In genomic region chr9:44733671-44734523, GRCm38 (mm10) we compare ENCODE assay signal across 8 mouse cellular contexts. TPM values are rescaled to one million over a fixed set of nuclear protein-coding genes. Genes with fewer than 3 reads are reported as not detected.
DNase-seq lines count a peak whose midpoint lies in the region; ATAC-seq and TF ChIP-seq lines count a peak whose summit lies in the region.

No protein-coding gene starts in this region.

- no peaks in the 10 kb centered on the region for H3K9me3 ChIP-seq in neural tube, embryonic 14.5 days (ENCODE audit: control insufficient read depth, low read length)

- H3K4me1 ChIP-seq in cortical plate, adult 2 months (ENCODE audit: control insufficient read depth, insufficient read depth, low read length), result no peaks in the 10 kb centered on the region
- H3K4me1 ChIP-seq in lung, adult 2 months (ENCODE audit: control insufficient read depth, insufficient read depth, low read length), result peaks cover 8% of the 10 kb centered on the region
- peaks cover 13% of the 10 kb centered on the region; the same call in 1 of the 2 replicates for H3K4me1 ChIP-seq in neural tube, embryonic 14.5 days (ENCODE audit: control insufficient read depth, insufficient read depth, low read length)

- TF ChIP-seq POLR2A in cortical plate, adult 2 months (IDR thresholded peaks at IDR 0.05; ENCODE audit: extremely low read depth, insufficient read depth, low read length), result no peak
- TF ChIP-seq POLR2A in lung, adult 2 months (IDR thresholded peaks at IDR 0.05; ENCODE audit: borderline replicate concordance, extremely low read depth, low read depth, low read length), result peak; percentile 33; the same call in 1 of the 2 replicates

- H3K36me3 ChIP-seq in neural tube, embryonic 14.5 days (ENCODE audit: control insufficient read depth, insufficient read depth, low read length), result no peaks in the 10 kb centered on the region

- H3K27ac ChIP-seq in cortical plate, adult 2 months (ENCODE audit: insufficient read depth, low read length), result peak overlapping the region; percentile 87
- peak overlapping the region; percentile 48; the same call in 1 of the 2 replicates for H3K27ac ChIP-seq in neural tube, embryonic 14.5 days (ENCODE audit: low read depth, low read length)

- peak overlapping the region; percentile 57 for H3K9ac ChIP-seq in neural tube, embryonic 14.5 days (replicated peaks; ENCODE audit: low read depth, low read length)

- WGBS in lung, adult 2 months, result 2% methylated on average over 79 of the region's 79 CpGs
- under 1% methylated on average over 78 of the region's 79 CpGs for WGBS in neural tube, embryonic 14.5 days

- peak; percentile 66 for DNase-seq in CD4-positive, CD25-positive, alpha-beta regulatory T cell, adult 2 months (ENCODE audit: low read depth, low spot score)
- peak; percentile 81 for DNase-seq in NIH3T3 (ENCODE audit: low read depth)
- DNase-seq in heart, adult 9 months (ENCODE audit: low spot score in 2 of 2), result peak; percentile 88 to 89
- peak; percentile 61 for DNase-seq in kidney, adult 18-20 months
- no peak for DNase-seq in lung, adult 2 months
- DNase-seq in left cerebral cortex, adult 8-10 months (ENCODE audit: low spot score in 2 of 2), result no peak

- no peaks in the 10 kb centered on the region for H3K27me3 ChIP-seq in neural tube, embryonic 14.5 days (ENCODE audit: control insufficient read depth, insufficient read depth, low read length)

- H3K4me3 ChIP-seq in cortical plate, adult 2 months (ENCODE audit: insufficient read depth, low read length), result peak overlapping the region; percentile 39
- H3K4me3 ChIP-seq in lung, adult 2 months (replicated peaks; ENCODE audit: extremely low read depth, low read depth, low read length), result peak overlapping the region; percentile 85
- H3K4me3 ChIP-seq in neural tube, embryonic 14.5 days (ENCODE audit: low read depth, low read length), result peak overlapping the region; percentile 53

- no peak for TF ChIP-seq CTCF in cortical plate, adult 2 months (IDR thresholded peaks at IDR 0.05; ENCODE audit: extremely low read depth, insufficient read depth, low read length)
- TF ChIP-seq CTCF in lung, adult 2 months (IDR thresholded peaks at IDR 0.05; ENCODE audit: insufficient read depth, low read length), result no peak

- peak overlapping the region; percentile 99 for H3K4me2 ChIP-seq in neural tube, embryonic 14.5 days (ENCODE audit: low read depth, low read length)

- peak; percentile 35 for ATAC-seq in neural tube, embryonic 14.5 days (ENCODE audit: low read depth)

RNA-seq across cellular contexts. Expression of gene Phldb1, which starts 1.1 kb away (rescaled TPM):
- polyA plus RNA-seq in cortical plate, adult 2 months (2012; rRNA removed), result 112 and 131 TPM in 2 replicates
- 87.6 and 93.5 TPM in 2 replicates for polyA plus RNA-seq in lung, adult 2 months (2012; rRNA removed)
- polyA plus RNA-seq in neural tube, embryonic 14.5 days (2014; fragmentation: Nextera tagmentation; extraction: Ambion mirVana), result 38.8 and 45.5 TPM in 2 replicates
- 10 to 100 TPM; 82.9 to 91.9 (median 86.3) TPM for total RNA-seq in left cerebral cortex, adult 8-10 months (2022)

RNA-seq across cellular contexts. Expression of gene Arcn1, which starts 33.7 kb away (rescaled TPM):
- polyA plus RNA-seq in cortical plate, adult 2 months (2012; rRNA removed), result 47.2 and 48.6 TPM in 2 replicates
- 26.6 and 40.8 TPM in 2 replicates for polyA plus RNA-seq in lung, adult 2 months (2012; rRNA removed)
- polyA plus RNA-seq in neural tube, embryonic 14.5 days (2014; fragmentation: Nextera tagmentation; extraction: Ambion mirVana), result 153 and 177 TPM in 2 replicates
- 100 to 1,000 TPM in 1 of 4 experiments, 10 to 100 TPM in 3; 96.2 to 117 (median 98.0) TPM for total RNA-seq in left cerebral cortex, adult 8-10 months (2022)

RNA-seq across cellular contexts. Expression of gene Ift46, which starts 33.8 kb away (rescaled TPM):
- 91.1 and 95.5 TPM in 2 replicates for polyA plus RNA-seq in cortical plate, adult 2 months (2012; rRNA removed)
- 38.9 and 67.5 TPM in 2 replicates for polyA plus RNA-seq in lung, adult 2 months (2012; rRNA removed)
- 160 and 170 TPM in 2 replicates for polyA plus RNA-seq in neural tube, embryonic 14.5 days (2014; fragmentation: Nextera tagmentation; extraction: Ambion mirVana)
- total RNA-seq in left cerebral cortex, adult 8-10 months (2022), result 10 to 100 TPM; 60.2 to 78.5 (median 70.8) TPM

Comparison
In these comparisons a context has a peak if more than half of its experiments do, and no peak if none do; other contexts are left out.
1. DNase-seq: peak in CD4-positive, CD25-positive, alpha-beta regulatory T cell, adult 2 months (single experiment), NIH3T3 (single experiment), heart, adult 9 months (2 of 2) and kidney, adult 18-20 months (single experiment); none in lung, adult 2 months (single experiment) and left cerebral cortex, adult 8-10 months (0 of 2).
2. Peak in every context shown above with its lines, with median percentiles within 50 percentile points of each other: H3K4me3 ChIP-seq.